Mouse (Mus musculus) forebrain, embryonic 10.5 days (tissue): ENCODE data around the gene Cdkn1a. TPM values are rescaled to one million over a fixed set of nuclear protein-coding genes. Genes with fewer than 3 reads are reported as not detected.
"Not testable (repeated sequence)": the region's sequence is repeated elsewhere in the genome, so short reads cannot be mapped to it uniquely, and the experiment has no call there.

Source experiments
- DNase-seq: peaks from one replicate; pipeline ENCODE4 v3.0.0-alpha.2; 2017; ENCODE audit warnings: low spot score; ENCODE audit errors: extremely low spot score
- H3K27ac ChIP-seq: fragments of 300-500 bp; sonication (generic); 2 replicates; pipeline ENCODE4 v1.5.1; 2016; ENCODE audit warnings: mild to moderate bottlenecking
- H3K27me3 ChIP-seq: fragments of 300-500 bp; sonication (generic); 2 replicates; pipeline ENCODE4 v1.6.1; 2016; ENCODE audit warnings: mild to moderate bottlenecking; ENCODE audit not compliant: poor library complexity, severe bottlenecking
- H3K36me3 ChIP-seq: fragments of 300-500 bp; sonication (generic); replicated peaks from 2 replicates; pipeline ENCODE4 v1.6.1; 2016; ENCODE audit warnings: mild to moderate bottlenecking, moderate library complexity
- H3K4me1 ChIP-seq: fragments of 300-500 bp; sonication (generic); 2 replicates; pipeline ENCODE4 v1.6.1; 2016
- H3K4me3 ChIP-seq: fragments of 300-500 bp; sonication (generic); 2 replicates; pipeline ENCODE4 v1.5.1; 2016; ENCODE audit warnings: mild to moderate bottlenecking, moderate library complexity
- H3K9me3 ChIP-seq: fragments of 300-500 bp; sonication (generic); 2 replicates; pipeline ENCODE4 v1.6.1; 2016; ENCODE audit warnings: mild to moderate bottlenecking, moderate library complexity
- WGBS: fragments of 180-500 bp; shearing (Covaris S2); methylation state at CpG from one replicate; pipeline ENCODE4 v1.1.7; 2016; 5-methylcytosine and 5-hydroxymethylcytosine counted together
- polyA plus RNA-seq: library from polyadenylated mRNA; unstranded; fragments of >200 nt; fragmentation: Nextera tagmentation; extraction: Ambion mirVana; gene quantifications from 2 replicates; pipeline ENCODE4 v1.2.1, GENCODE M21; 2016

The Cdkn1a gene
- polyA plus RNA-seq, 1 experiment from 2014 or later = 16.8 TPM

GRCm38 (mm10) chr17:29063121-29063987 lies 27.4 kb upstream of the Cdkn1a start:
- Histone ChIP-seq H3K9me3 (no peaks in the 10 kb centered on the region), H3K4me3 (no peak overlapping the region), H3K27me3 (no peaks in the 10 kb centered on the region), H3K4me1 (peaks cover 23% of the 10 kb centered on the region), H3K27ac (0 out of 2 replicates have a peak overlapping the region, but pooled peaks have one; percentile 2), H3K36me3 (no peaks in the 10 kb centered on the region)
- 64% methylated on average over 8 of the region's 8 CpGs for WGBS
- DNase-seq = no peak

- no peak overlapping the region for H3K27ac ChIP-seq
- no peak for DNase-seq
- WGBS = 81% methylated on average over 2 of the region's 2 CpGs
- H3K9me3 ChIP-seq = no peaks in the 10 kb centered on the region
- H3K36me3 ChIP-seq = no peaks in the 10 kb centered on the region
- peaks cover 29% of the 10 kb centered on the region for H3K4me1 ChIP-seq
- H3K4me3 ChIP-seq = no peak overlapping the region
- H3K27me3 ChIP-seq = no peaks in the 10 kb centered on the region
Measured at GRCm38 (mm10) chr17:29063988-29064285, 26.8 kb upstream of the Cdkn1a start.

- Histone ChIP-seq H3K4me1 (peaks cover 37% of the 10 kb centered on the region), H3K27ac (no peak overlapping the region), H3K4me3 (no peak overlapping the region), H3K27me3 (no peaks in the 10 kb centered on the region), H3K9me3 (no peaks in the 10 kb centered on the region), H3K36me3 (no peaks in the 10 kb centered on the region)
- no peak for DNase-seq
- 81% methylated on average over 21 of the region's 21 CpGs for whole genome bisulfite sequencing
Measured at GRCm38 (mm10) chr17:29065245-29065940, 25.4 kb upstream of the Cdkn1a start.

GRCm38 (mm10) chr17:29065971-29066370 lies 24.8 kb upstream of the Cdkn1a start:
- no peak for DNase-seq
- Histone ChIP-seq H3K9me3 (no peaks in the 10 kb centered on the region), H3K4me3 (no peak overlapping the region), H3K27ac (no peak overlapping the region), H3K27me3 (no peaks in the 10 kb centered on the region), H3K4me1 (peaks cover 41% of the 10 kb centered on the region), H3K36me3 (no peaks in the 10 kb centered on the region)
- WGBS = 94% methylated on average over 3 of the region's 3 CpGs

- WGBS = 90% methylated on average over 3 of the region's 3 CpGs
Measured at GRCm38 (mm10) chr17:29067416-29067815, 23.4 kb upstream of the Cdkn1a start.

DNA sequence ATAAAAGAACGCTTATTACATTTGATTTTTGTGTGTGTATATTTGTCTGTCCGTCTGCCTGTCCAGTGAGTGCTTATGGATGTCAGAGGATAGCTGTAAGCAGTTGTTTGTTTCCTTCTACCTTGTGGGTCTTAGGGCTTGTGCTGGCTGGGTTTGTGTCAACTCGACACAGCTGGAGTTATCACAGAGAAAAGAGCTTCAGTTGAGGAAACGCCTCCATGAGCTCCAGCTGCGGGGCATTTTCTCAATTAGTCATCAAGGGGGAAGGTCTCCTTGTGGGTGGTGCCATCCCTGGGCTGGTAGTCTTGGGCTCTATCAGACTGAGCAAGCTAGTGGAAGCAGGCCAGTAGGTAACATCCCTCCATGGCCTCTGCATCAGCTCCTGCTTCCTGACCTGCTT lies 22.9 kb upstream of the Cdkn1a start:
- WGBS = 58% methylated on average over 5 of the region's 5 CpGs

More at GRCm38 (mm10) chr17:29067416-29067815, 23.4 kb upstream of the Cdkn1a start:
- not testable (repeated sequence) for H3K9me3 ChIP-seq, H3K27me3 ChIP-seq, H3K27ac ChIP-seq, H3K4me3 ChIP-seq, H3K36me3 ChIP-seq, DNase-seq
- peaks cover 44% of the 10 kb centered on the region for H3K4me1 ChIP-seq

DNA sequence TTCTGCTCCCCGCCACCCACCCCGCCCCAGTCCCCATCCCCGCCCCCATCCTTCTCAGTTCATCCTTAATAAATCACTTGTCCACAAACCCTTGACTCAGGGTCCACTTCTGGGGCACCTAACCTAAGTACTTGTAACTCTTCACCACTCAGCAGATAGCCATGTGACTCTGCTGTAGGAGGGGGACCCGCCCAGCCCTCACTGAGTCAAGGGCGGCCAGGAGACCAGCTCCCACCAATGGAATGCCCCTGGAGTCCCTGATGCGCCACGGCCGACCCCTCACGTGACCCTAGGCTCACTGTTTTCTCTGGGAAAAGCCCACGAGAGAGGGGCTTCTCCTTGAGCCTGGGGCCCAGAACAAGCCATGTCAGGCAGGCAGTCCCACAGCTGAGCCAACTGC lies 21.7 kb upstream of the Cdkn1a start:
- H3K4me1 ChIP-seq = peaks cover 44% of the 10 kb centered on the region
- no peak for DNase-seq
- H3K27ac ChIP-seq = peak overlapping the region; percentile 35; the same call in 1 of the 2 replicates
- no peaks in the 10 kb centered on the region for H3K9me3 ChIP-seq
- no peak overlapping the region for H3K4me3 ChIP-seq
- WGBS = 79% methylated on average over 10 of the region's 10 CpGs
- peaks cover 12% of the 10 kb centered on the region; the same call in 1 of the 2 replicates for H3K27me3 ChIP-seq
- H3K36me3 ChIP-seq = no peaks in the 10 kb centered on the region

More for the DNA sequence above, 22.9 kb upstream of the Cdkn1a start:
- Histone ChIP-seq H3K9me3 (no peaks in the 10 kb centered on the region), H3K27me3 (peaks cover 7% of the 10 kb centered on the region; the same call in 1 of the 2 replicates), H3K36me3 (no peaks in the 10 kb centered on the region), H3K4me3 (no peak overlapping the region), H3K27ac (no peak overlapping the region), H3K4me1 (peaks cover 44% of the 10 kb centered on the region)
- DNase-seq = no peak

- DNase-seq = no peak
- H3K27ac ChIP-seq = no peak overlapping the region
- peaks cover 12% of the 10 kb centered on the region; the same call in 1 of the 2 replicates for H3K27me3 ChIP-seq
- H3K9me3 ChIP-seq = no peaks in the 10 kb centered on the region
- whole genome bisulfite sequencing = 84% methylated on average over 5 of the region's 5 CpGs
- no peaks in the 10 kb centered on the region for H3K36me3 ChIP-seq
- H3K4me1 ChIP-seq = peaks cover 49% of the 10 kb centered on the region
- H3K4me3 ChIP-seq = no peak overlapping the region
Measured at GRCm38 (mm10) chr17:29071820-29072219, 19.0 kb upstream of the Cdkn1a start.

DNA sequence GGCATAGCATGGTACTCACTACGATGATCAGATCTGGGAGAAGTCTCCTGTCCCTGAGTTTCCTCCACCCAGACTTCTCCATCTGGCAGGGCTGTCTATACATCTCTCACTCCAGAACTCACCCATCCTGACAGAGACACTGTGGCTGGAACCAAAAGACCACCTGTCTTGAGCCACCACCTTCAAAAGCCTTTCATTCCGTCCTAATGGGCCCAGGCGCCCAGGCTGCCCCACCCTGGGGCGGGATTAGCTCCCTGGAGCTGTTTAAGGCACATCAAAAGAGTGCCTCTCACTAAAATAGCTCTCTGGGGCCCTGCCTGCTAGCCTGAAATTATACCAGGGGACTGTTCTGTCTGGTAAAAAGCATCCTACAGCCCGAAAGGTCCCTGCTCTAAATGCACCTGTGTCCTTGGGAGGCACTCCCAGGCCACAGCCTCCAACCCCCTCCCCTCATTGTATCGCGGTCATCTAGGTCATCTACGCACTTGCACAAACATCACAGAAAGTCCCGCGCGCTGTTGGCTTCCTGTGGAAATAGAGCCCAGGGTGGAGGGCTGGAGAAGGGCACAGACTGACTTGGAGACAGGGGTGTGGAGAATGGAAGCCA lies 18.0 kb upstream of the Cdkn1a start:
- Histone ChIP-seq H3K27ac (peak overlapping the region; percentile 4), H3K27me3 (peaks cover 16% of the 10 kb centered on the region), H3K36me3 (no peaks in the 10 kb centered on the region), H3K4me1 (peaks cover 51% of the 10 kb centered on the region), H3K9me3 (no peaks in the 10 kb centered on the region), H3K4me3 (no peak overlapping the region)
- no peak for DNase-seq
- WGBS = 20% methylated on average over 11 of the region's 11 CpGs

GRCm38 (mm10) chr17:29073313-29073712 lies 17.5 kb upstream of the Cdkn1a start:
- no peak overlapping the region for H3K4me3 ChIP-seq
- H3K27me3 ChIP-seq = peaks cover 18% of the 10 kb centered on the region
- H3K36me3 ChIP-seq = no peaks in the 10 kb centered on the region
- no peaks in the 10 kb centered on the region for H3K9me3 ChIP-seq
- no peak for DNase-seq
- peaks cover 55% of the 10 kb centered on the region for H3K4me1 ChIP-seq
- peak overlapping the region; percentile 4; the same call in 1 of the 2 replicates for H3K27ac ChIP-seq
- 67% methylated on average over 5 of the region's 5 CpGs for WGBS

DNA sequence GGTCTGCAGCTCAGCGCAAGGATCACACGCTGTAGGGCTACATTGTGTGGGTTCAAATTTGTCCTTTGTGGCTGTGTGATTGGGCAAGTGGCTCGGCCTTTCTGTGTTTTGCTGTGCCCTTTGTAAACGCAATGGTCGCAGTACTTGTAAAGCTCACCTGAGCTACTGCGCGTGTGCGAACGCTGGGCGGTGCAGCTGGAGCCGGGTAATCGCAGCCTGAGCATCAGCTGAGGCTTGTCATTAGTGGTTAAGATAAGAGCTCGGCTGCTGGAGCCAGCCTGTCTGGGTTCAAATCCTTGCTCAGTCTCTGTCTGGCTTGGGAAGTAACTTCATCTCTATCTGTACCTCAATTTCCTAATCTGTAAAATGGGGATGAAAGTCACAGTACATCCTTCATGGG lies 16.7 kb upstream of the Cdkn1a start:
- peaks cover 26% of the 10 kb centered on the region for H3K27me3 ChIP-seq
- no peak for DNase-seq
- no peaks in the 10 kb centered on the region for H3K9me3 ChIP-seq
- peaks cover 55% of the 10 kb centered on the region for H3K4me1 ChIP-seq
- no peaks in the 10 kb centered on the region for H3K36me3 ChIP-seq
- no peak overlapping the region for H3K4me3 ChIP-seq
- WGBS = 76% methylated on average over 13 of the region's 13 CpGs
- H3K27ac ChIP-seq = no peak overlapping the region

DNA sequence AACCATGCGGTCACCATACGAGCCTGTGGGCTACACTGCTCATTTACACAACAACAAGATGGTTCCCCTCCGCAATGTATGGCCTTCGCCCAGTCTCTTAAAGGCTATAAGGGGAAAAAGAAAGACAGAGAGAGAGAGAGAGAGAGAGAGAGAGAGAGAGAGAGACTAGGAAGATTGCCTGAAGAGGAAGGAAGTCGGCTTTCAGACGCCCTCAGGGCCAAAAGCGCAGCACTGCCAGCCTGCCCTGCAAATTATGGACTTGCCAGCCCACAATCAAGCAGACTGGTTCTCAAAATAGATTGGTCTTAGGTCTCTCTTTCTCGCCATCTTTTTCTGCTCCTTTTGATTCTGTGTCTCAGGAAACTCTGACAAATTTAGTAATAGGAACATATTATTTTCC lies 14.5 kb upstream of the Cdkn1a start:
- no peak for DNase-seq
- WGBS = 87% methylated on average over 8 of the region's 8 CpGs
- Histone ChIP-seq H3K9me3 (no peaks in the 10 kb centered on the region), H3K27ac (no peak overlapping the region), H3K4me1 (peaks cover 57% of the 10 kb centered on the region), H3K36me3 (no peaks in the 10 kb centered on the region), H3K4me3 (no peak overlapping the region), H3K27me3 (peaks cover 46% of the 10 kb centered on the region)
